Mouse (Mus musculus): Measurements from ENCODE around the gene Tmed10.
A peak's percentile ranks its signal among the peaks of the same experiment; 100 is the strongest.

DNA sequence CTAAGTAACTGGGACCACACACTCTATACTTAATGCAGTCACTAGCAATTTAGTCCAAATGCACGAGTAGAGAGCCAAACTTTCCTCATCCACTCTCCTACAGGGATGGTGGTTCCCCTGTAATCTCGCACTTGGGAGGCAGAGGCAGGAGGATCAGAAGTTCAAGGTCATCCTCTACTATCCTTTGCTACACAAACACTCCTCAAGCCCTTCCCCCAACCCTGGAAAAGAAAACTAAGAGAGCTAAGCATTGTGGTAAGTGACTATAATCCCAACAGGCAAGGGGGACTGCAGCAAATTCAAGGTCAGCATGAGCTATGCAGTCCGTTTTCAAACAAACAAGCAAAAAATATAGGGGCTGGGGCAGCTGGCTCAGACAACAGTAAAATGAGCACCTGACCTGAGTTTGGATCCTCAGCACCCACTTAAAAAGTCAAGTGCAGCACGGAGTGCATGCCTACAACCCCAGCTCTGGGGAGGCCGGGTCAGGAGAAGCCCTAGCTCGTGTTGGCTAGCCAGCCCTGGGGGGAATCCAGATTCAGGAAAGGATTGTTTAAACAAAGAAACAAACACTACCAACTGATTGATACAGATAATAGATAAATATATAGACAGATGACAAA is 6.1 kb downstream of the Tmed10 start:
- TF ChIP-seq MAFK (IDR thresholded peaks at IDR 0.05; ENCODE audit: insufficient read depth, low read depth, low read length), result 0 out of 2 replicates have a peak, but pooled peaks have one; percentile 5
- no peak for TF ChIP-seq HCFC1 (IDR thresholded peaks at IDR 0.05; ENCODE audit: borderline replicate concordance, insufficient read depth, low read length)
- TF ChIP-seq ZNF384 (IDR thresholded peaks at IDR 0.05; ENCODE audit: low read depth, low read length), result no peak
- TF ChIP-seq ZC3H11A (IDR thresholded peaks at IDR 0.05; ENCODE audit: borderline replicate concordance, low read depth, low read length), result no peak
- TF ChIP-seq CHD2 (IDR thresholded peaks at IDR 0.05; ENCODE audit: low read depth, low read length), result 0 out of 2 replicates have a peak, but pooled peaks have one; percentile 26
